Mouse (Mus musculus) brain, embryonic 14.5 days (tissue): ENCODE data around the gene Gm21974. TPM values are rescaled to one million over a fixed set of nuclear protein-coding genes. Genes with fewer than 3 reads are reported as not detected.

ENCODE experiments used
- DNase-seq: peaks from one replicate; pipeline ENCODE4 v3.0.0-alpha.2; 2011; ENCODE audit warnings: low read depth
- CTCF ChIP-seq: fragments of 200-500 bp; IDR thresholded peaks from 2 replicates; pipeline ENCODE4 v1.5.1; 2012; ENCODE audit warnings: inconsistent platforms, mild to moderate bottlenecking, moderate library complexity, borderline replicate concordance; ENCODE audit not compliant: insufficient read depth, insufficient read length; ENCODE audit errors: extremely low read depth
- POLR2A ChIP-seq: fragments of 200-500 bp; IDR thresholded peaks from 2 replicates; pipeline ENCODE4 v1.6.1; 2012; ENCODE audit warnings: mild to moderate bottlenecking, inconsistent platforms, borderline replicate concordance; ENCODE audit not compliant: poor library complexity, insufficient read depth, insufficient read length, severe bottlenecking; ENCODE audit errors: extremely low read depth
- polyA plus RNA-seq: library from polyadenylated mRNA; depleted of rRNA; stranded (reverse); fragments of >200 nt; gene quantifications from 2 replicates; pipeline ENCODE4 v1.2.3, GENCODE M21; 2012

The Gm21974 gene
- polyA plus RNA-seq, 1 experiment: not detected

- no peak for TF ChIP-seq CTCF
- no peak for TF ChIP-seq POLR2A
- no peak for DNase-seq
Observed at GRCm38 (mm10) chr7:127927726-127928125, 32.5 kb upstream of the Gm21974 start.

DNA sequence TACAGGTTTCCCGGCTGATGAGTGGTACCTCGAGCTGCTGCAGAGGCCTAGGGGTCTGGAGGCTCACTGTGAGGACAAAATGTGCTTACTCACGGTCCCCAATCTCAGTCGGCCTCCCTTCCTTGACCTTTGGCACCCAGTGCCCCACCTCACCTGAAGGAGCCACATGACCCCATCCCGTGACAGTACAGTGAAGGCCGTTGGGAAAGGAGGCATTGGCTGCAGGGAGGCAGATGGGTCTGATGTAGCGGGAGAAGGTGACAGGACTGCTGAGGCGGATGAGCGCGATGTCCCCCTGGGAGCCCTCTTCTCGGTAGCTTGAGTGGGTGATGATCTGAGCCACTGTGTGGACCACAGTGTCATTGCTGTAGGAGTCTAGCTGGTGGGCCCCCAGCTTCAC lies 31.6 kb upstream of the Gm21974 start:
- TF ChIP-seq CTCF: no peak
- TF ChIP-seq POLR2A: no peak
- DNase-seq: no peak

GRCm38 (mm10) chr7:127926066-127926465 lies 30.8 kb upstream of the Gm21974 start:
- TF ChIP-seq POLR2A (no peak), CTCF (no peak)
- no peak for DNase-seq

- TF ChIP-seq CTCF (no peak), POLR2A (no peak)
- DNase-seq: no peak
Observed at GRCm38 (mm10) chr7:127925252-127925651, 30.0 kb upstream of the Gm21974 start.

- TF ChIP-seq CTCF (no peak), POLR2A (no peak)
- no peak for DNase-seq
Observed at GRCm38 (mm10) chr7:127923714-127924113, 28.5 kb upstream of the Gm21974 start.

- no peak for TF ChIP-seq CTCF
- no peak for TF ChIP-seq POLR2A
- DNase-seq: no peak
Observed at GRCm38 (mm10) chr7:127922451-127923275, 27.4 kb upstream of the Gm21974 start.

DNA sequence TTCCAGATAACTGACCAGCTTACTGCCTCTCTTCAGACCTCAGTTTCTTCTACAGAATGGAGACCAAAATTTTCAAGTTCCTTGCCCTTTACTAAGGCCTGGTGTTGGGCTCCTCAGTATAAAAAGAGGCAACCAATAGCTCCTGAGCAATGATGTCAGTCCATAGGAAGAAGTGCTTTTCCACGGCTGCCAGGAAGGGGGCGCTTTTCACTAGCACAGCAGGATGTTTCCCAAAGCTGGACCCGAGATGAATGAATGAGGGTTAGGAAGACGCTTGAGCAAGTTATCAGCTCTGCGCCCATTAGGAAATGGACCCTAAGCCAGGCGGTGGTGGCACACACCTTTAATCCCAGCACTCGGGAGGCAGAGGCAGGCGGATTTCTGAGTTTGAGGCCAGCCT lies 26.3 kb upstream of the Gm21974 start:
- TF ChIP-seq POLR2A (no peak), CTCF (peak; percentile 40; the same call in 1 of the 2 replicates)
- DNase-seq: peak; percentile 7

- DNase-seq: no peak
- TF ChIP-seq CTCF (peak; percentile 40; the same call in 1 of the 2 replicates), POLR2A (no peak)
Observed at GRCm38 (mm10) chr7:127919290-127919689, 24.0 kb upstream of the Gm21974 start.

DNA sequence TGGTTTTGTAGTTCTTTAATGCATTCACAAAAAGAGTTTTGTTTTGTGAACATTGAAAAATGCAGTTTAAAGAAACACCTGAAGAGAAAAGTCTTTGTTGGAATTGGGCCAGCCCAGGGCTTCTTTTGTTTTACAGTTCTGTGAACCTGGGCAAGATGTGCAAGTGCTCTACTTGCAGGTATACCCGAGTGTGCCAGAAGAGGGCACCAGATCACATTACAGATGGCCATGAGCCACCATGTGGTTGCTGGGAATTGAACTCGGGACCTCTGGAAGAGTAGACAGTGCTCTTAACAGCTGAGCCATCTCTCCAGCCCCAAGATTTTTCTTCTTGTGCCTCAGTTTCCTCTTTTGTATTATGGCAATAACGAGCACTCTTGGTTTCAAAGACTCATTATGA lies 22.9 kb upstream of the Gm21974 start:
- TF ChIP-seq CTCF: peak; percentile 45; the same call in 1 of the 2 replicates
- TF ChIP-seq POLR2A: no peak
- peak; percentile 36 for DNase-seq

GRCm38 (mm10) chr7:127915293-127915692 lies 20.0 kb upstream of the Gm21974 start:
- TF ChIP-seq POLR2A (no peak), CTCF (no peak)
- DNase-seq: no peak

DNA sequence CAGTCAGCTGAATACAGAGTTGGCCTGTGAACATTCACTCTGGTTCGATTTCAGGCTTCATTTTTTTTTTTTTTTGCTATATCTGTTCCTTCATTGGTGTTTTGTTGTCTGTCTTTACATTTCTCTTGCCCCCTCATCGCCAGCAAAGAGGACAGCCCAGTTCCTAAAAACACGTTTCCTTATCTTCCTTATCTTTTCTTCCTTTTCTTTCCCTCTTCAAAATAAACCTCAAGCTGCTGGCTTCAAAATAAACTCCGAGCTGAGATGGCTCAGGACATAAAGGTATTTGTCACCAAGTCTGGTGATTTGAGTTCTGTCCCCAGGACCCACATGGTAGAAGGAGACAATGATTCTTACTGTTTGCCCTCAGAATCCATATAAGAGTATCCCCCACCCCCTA lies 17.7 kb upstream of the Gm21974 start:
- no peak for TF ChIP-seq POLR2A
- TF ChIP-seq CTCF: no peak

GRCm38 (mm10) chr7:127912190-127912871 lies 17.1 kb upstream of the Gm21974 start, which contains the start of gene Kat8:
Gene Kat8, plus strand, starts transcription at chr7:127912516.
- TF ChIP-seq CTCF: no peak
- 0 out of 2 replicates have a peak, but pooled peaks have one; percentile 36 for TF ChIP-seq POLR2A
- peak; percentile 97 for DNase-seq

More for the DNA sequence above, 17.7 kb upstream of the Gm21974 start:
- DNase-seq: no peak

DNA sequence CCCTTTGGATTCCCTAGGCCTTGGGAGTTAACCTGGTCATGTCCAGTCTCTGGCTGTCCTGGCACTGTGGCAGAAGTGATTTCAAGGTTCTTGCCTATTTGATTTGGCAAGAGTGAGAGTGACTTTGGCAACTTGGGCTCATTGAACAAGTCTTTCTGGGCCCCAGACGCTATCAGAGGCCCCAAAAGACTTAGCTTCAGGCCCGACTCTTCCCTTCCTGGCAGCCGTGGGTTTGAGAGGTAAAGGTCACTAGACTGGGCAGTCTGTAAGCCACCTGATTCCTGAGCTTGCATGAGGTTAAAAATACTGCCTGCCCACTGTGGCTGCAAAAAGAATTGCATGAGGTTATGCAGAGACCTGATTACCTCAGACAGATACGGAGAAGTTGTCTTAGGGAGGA lies 13.4 kb upstream of the Gm21974 start:
- no peak for DNase-seq
- no peak for TF ChIP-seq CTCF
- no peak for TF ChIP-seq POLR2A

DNA sequence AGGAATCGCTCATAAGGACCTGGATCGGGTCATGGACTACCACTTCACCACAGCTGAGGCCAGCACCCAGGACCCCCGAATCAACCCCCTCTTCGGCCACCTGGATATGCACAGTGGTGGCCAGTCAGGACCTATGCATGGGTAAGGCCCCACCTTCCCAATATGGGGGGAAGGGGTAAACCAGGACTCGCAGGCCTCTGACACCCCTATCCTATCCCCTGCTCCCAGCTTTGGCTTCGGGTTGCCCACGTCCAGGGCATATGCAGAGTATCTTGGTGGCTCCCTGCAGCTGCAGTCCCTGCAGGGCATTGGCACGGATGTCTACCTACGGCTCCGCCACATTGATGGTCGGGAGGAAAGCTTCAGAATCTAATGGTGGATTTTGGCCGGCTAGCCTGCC lies 12.7 kb upstream of the Gm21974 start:
- TF ChIP-seq POLR2A: no peak

More for the DNA sequence above, 12.7 kb upstream of the Gm21974 start:
- no peak for DNase-seq
